Mouse (Mus musculus) mesoderm, embryonic 11.5 days (tissue): Measurements from ENCODE around the gene Spata18.

ENCODE experiments used
- DNase-seq: peaks from one replicate; pipeline ENCODE4 v3.0.0-alpha.2; 2012; ENCODE audit warnings: low read depth, low spot score

The Spata18 gene

DNA sequence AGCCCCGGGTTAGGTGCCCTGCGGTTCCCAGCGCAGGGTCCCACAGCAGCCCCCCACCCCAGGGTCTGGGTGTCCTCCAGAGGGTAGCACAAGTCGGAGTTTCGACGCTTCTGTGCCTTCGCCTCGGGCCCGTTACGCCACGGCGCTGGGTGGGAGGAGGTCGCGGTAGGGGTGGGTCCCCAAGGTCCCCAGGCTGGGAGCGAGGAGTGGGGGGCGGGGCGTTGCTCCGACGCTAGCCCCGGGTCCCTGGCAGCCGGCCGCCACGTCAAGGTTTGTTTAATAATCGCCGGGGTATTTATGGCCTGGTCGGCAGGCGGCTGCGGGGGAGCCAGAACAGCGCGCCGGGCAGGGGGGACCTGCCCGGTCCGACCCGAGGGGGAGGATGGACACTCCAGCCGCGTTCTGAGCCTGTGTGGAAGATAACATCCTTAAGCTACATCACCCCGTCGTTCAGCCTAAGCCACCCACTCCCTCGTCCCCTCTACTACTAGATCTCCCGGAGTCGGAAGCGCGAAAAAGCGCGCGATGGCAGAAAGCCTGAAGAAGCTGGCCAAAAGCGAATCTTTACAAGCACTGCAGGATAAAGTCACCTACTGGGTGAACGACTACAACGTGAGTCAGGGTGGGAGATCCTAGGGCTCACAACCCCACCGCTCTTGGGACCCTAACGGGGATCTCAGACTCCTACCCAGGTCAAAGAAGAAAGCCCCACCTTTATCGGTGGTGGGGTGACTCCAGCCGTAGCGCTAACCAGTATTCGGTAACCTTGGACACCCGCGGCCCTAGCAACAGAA is at the start of gene Spata18:
Gene Spata18 (plus strand): TSS at position 319 of the 794 bp plus-strand sequence.
- DNase-seq = peak; percentile 36

DNA sequence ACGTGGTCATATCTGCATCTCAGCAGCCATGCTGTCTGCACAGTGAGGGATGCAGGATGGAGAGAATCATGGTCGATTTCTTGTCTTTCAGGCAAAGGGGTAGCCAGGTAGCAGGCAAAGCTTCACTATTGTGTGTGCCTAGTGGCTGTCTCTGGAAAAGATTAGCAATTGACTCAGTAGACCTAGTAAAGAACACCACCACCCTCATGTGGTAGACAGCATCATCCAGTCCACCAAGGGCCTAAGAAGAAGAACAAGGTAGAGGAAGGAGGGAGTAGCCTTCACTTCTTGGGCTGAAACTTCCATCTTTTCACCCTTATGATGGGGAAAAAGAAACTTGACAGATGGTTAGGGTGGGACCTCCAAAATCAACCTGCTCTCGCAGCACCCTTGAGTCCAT is 48.3 kb upstream of the Spata18 start:
- no peak for DNase-seq

DNA sequence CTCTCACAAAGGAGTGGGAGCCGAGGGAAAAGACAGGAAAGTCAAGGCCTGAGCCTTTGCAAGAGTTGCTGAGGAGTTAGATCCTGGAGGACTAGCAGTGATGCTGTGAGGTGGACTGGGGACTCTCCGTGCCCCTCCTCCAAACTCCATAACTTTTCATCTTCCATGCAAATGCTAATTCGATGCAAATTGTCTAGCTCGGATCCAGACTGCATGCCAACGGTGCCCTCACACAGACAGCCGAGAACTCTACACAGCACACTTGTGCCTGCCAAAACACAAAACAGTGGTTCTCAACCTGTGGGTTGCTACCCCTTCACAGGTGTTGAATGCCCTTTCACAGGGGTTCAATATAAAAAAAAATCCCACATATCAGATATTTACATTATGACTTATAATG is 46.6 kb upstream of the Spata18 start:
- no peak for DNase-seq

DNA sequence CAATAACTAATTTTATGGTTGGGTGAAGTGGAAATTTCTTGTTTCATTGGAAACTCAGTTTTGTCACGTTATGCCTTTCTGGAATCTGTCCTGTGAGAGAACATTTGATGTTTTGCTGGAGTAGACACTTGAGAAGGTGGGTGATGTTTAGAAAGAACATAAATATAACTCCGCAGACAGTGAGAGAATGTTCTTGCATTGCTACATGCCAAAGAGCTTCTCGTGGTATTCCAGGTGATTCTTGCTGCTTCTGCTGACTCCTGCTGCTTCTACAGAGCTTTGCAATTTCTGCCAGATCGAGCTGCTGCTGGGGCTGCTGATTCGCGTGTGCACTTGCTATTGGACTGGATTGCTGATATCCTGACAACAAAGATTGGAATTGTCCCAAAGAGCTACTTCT is 46.2 kb upstream of the Spata18 start:
- DNase-seq = no peak

DNA sequence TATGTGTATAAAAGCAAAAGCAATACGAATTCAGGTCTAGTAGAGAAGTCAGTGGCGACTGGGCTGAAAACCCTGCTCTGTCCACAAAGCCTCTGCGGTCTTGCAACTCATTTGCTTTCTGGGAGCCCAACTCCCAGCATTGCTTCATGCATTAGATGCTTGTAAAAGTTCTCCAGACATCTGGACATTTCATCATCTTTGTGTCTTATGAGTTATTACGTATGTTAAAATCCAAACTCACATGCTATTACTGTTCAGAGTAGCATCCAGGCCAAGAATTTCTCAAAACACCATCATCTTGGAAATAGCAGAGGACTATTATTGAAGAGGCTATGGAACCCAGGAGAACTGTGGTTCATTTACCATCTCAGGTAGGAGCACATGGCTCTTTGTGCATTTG is 40.1 kb upstream of the Spata18 start:
- DNase-seq = no peak

DNA sequence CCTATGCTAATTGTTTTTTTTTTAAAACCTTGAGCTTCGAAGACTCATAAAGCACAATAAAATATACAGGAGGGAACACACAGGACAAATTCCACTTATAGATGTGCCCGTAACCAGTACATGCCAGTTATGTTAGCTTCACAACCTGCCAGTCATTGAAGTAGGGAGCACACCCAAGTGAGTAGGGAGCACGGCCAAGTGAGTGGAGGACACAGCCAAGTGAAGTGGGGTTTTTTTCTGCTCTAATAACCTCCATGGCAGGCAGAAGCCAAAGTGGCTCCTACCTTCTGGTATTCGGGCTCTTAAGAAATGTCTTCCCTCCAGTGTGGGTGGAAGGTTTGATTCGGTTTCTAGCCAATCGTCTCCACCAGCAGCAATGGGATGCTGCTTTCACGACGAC is 37.9 kb upstream of the Spata18 start:
- no peak for DNase-seq

DNA sequence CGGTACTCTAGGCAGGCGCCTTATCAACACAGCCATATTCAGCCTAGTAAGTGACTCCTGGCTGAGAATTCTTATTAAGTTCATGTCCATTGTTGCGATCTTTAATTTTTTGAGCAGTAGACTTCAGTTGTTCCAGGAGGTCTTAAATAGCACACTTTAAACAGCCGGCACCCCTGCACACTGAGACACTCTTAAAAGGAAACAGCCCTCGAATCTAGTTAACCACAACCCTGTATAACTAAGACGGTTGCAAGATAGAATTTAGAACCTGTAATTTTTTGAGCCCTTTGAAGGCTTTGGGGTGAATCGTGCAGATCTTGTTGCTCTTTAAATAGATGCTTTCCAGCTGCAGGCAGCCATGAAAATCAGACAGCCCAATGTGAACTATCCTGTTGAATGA is 36.0 kb upstream of the Spata18 start:
- no peak for DNase-seq

DNA sequence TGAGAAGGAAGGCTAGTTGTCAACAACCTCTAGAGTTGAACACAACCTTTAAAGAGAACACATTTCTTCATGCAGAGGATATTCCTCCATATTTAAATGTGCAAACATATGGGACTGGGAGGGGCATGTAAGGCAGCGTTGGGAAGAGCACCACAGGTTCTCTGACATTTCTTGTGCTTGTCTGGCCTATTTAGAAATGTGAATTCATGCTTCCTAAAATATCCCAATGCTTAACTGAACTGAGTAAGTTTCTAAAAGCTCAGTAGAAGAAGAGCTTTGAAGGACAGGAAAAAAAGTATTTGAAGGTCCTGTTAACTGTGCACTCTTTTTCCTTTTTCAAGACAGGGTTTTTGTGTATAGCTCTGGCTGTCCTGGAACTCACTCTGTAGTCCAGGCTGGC is 32.2 kb upstream of the Spata18 start:
- DNase-seq = no peak

DNA sequence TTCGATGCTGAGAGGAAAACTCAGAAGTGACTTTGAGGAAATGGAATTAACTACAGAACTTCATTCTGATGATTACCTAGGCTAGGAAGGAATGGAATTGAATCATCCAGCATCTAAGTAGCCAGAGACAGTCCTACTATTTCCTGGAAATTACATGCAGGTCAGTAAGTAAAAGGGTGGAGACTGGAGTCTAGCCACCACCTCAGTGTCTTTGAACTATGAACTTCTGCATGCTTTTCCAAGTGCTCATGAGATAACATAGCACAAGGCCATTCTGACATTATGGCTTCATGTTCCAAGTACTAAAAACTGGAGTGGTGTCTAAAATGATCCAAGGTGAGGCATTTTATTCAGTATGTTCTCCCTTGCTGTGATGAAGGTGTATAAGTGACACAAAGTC is 25.7 kb upstream of the Spata18 start:
- DNase-seq = no peak

DNA sequence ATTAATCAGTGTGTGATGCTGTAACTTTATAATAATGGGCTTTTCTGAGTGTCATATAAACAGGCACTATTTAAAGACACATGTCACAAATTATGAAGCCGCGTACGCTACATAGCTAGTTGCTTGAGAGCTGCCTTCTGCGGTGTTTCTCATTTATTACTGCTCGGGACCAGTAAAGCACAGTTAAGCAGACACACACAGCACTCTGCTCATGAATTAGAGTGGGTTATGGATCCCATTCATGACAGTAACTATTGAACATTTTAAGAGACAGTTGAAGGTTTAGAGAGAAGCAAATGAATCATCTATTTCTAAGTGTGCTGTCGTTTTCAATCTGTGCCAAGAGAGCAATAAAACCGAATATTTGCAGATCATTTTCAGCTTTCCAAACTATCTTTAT is 24.3 kb upstream of the Spata18 start:
- no peak for DNase-seq

DNA sequence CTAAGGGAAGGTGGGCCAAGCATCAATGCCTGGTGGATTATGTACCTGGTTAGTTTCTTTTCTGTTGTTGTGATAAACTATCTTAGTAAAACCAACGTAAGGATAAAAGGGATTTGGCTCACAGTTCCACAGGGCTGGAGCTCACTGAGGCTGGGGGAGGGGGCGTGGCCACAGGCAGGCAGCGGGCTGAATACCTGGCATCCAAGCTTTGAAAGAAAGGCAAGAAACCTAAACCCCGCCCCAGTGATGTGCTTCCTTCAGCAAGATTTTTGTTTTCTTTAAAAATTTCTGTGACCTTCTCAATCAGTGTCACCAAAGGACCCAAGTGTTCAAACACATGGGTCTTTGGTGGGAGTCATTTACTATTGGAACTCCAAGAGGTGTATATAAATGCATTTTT is 23.6 kb upstream of the Spata18 start:
- DNase-seq = no peak

DNA sequence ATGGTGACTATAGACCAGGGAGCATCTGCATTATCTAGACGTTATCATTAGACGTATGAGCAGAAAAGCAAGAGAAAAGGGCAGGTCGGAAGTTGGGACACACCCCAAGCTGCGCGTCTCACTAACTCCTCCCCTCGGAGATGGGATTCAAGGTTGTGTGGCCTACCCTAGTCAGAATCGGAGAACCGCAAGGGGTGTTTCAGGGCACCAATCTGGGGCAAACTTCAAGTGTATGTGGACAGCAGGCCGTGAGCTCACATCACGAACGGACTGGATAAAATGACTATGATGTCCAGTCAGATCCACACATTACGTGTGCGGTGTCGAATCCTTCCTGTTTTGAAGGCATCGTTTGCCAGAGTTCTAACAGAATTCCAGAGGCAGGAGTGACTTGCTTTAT is 23.2 kb upstream of the Spata18 start:
- DNase-seq = no peak

DNA sequence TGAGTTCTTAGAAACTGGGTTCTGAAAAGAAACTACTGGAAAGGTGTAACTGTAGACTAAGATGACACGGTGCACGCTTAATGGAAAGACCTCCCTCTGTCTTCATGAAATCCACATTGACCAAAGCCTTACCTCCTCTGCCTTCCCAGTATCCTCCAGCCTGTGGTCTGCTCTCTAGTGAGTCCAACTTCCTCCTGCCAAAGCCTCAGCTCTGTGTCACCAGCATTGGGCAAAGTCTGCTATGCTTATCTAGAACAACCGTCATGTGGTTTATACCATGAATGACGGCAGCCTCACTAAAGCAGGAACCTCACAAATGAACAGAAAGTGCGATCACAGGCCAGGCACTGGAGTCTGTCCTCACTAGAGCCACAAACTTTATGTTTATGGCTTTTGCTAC is 21.0 kb upstream of the Spata18 start:
- no peak for DNase-seq

DNA sequence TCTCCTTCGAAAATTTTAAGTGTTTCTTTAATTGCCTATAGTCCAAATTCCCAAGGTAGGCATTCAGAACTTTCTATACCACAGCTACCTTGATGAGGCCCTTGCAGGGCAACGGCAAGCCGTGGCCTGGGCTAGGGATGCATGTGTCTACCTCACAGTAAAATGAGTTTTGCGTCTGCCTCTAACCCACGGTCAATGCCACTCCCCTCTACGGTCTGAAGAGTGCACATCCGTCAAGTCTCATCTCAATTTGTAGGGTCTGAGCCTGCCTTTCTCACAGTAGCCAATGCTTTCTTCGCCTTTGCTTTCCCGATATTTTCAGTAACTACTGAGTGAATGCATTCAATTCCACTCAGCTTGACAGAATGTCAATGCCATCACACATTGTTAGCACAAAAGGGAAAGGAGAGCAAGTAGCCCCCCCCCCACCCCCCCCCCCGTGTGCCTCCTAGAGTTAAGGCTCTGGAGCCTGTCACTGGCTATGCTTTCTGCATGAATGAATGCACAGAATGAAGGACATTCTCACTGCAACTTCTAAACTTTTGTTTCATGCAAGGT is 20.1 kb upstream of the Spata18 start:
- no peak for DNase-seq

DNA sequence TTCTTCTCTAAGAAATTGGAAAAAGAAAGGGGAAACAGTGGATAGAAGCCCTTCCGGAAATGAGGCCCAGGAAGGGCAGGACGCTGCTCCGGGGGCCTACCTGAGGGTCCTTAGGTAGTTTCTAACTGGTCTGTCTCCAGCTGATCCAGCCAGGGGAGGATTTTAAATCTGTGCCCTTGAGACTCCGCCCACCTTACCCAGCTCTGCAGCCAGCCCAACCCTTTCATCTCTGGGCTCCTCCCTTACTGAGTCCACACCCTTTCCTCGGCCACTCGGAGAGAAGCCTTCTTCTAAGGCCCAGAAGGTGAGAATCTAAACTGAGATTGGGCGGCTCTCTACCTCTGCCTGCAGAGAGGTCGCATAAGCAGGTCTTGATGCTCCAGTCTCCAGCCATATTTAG is 18.9 kb upstream of the Spata18 start, which contains the start of gene Lrrc66:
Gene Lrrc66 (minus strand): TSS at position 236 of the 400 bp plus-strand sequence.
- DNase-seq = no peak

DNA sequence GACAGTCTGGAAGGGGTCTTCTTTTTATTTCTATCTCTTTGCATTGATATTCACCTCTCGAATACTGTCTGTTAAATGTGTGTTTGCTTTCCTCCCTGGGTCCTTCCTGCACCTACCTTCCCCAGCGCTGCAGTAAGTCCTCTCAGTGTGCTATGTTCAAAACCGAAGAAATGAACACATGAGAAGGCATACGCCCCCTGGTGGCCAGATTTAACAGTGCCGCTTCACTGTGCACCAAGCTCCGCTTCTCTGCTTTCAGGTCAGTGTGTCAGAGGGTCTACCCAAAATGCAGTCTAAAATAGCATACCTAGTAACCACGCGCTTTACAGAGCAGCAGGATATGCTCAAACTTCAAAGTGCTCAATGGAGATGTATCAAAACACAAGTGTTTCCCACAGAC is 18.0 kb upstream of the Spata18 start:
- DNase-seq = peak; percentile 76

DNA sequence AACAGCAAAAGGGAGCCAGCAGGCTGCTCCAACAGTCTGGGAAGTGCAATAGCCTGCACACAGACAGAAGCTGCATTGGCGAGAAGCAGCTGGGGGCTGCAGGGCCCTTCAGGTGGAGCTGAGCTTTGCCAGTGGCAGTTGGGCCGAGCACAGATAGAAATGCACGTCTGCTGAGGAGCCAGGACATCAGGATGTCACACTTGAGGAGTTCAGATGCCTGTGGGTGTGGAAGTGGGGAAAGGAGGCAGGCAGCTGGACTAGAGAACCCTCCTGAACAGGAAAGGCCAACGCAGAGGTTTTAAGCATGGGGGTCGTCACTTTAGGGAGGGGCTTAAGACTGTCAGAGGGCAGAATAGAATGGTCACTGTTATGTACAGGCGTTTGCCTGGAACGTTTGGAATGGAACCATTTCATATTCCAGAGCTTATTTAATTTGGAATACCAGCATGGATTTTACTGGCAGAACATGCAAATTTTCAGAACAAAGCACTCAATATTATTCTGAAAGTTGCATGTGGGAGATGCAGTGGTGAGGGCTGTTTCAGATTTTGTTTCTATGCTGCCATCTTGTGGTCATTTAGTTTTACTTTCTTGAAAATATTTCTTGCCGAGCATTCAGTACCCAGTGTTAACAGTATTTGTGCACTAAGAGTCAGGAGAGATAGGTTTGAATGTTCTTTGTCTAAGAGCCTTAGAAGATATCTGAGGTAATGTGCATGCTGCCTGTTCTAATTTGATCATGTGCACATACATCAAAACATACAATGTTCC is 13.7 kb upstream of the Spata18 start:
- DNase-seq = peak; percentile 61

DNA sequence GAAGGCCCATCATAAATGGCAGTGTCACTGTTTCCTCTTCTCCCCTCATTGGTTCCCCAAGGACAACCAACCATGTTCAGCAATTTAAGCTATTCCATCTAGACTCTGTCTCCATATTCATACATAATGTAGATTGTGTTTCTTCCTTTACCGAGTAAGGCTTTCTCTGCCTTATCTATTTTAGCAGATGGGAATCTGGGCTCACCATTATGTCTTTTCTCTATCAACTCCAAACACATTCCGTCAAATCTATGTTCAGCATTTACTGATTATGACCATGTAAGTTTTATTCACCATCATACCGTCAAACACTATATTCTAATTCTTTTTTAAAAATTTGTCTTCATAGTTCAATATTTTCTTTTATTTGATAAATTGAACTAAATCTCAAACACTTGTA is 10.1 kb upstream of the Spata18 start:
- no peak for DNase-seq

DNA sequence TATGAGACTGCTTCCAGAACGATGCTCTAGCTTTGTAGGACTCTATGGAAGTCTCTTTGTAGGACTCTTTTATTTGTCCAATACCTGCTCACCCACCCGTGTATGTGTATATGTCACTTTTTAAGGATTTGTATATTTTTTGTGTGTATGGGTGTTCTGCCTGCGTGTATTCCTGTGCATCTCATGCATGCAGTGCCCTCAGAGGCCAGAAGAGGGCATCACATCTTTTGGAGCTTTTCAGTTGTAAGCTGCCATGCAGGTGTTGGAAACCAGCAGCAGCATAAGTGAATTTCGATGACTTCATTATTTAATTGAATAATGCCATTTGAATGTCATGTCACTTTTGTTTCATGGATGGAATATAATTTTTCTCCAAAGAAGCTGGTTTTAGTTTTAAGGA is 9.1 kb upstream of the Spata18 start:
- DNase-seq = peak; percentile 50

DNA sequence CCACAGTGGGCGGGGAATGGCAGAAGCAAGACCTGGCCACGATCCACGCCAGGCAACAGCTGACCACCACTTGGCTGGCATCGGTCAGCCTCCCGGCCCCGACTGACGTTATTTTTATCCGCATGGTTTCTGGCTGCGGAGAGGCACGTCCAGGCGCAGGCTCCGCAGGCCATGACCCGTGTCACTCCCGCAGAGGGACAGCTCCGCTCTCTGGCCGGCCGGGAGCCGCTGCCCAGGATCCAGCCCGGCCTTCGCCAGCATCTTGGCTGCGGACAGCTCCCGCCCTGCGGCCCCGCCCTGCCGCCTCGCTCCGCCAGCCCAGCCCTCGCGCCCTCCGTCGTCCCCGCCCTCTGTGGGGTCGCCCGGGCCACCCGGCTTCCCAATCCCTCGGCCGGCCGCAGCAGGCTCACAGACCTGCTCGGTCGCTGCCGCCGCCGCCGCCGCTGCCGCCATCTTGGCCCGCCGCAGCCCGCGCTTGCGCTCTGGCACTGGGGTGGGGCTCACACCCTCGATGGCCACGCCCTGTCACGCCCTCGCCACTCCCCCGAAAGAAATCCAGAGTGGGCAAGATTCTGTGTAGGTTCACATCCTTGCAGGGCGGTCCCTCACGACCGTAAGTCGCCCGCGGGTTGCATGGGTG is 3.8 kb upstream of the Spata18 start, which contains the start of gene Sgcb:
Gene Sgcb (minus strand): TSS at position 530 of the 640 bp plus-strand sequence.
- DNase-seq = peak; percentile 72

DNA sequence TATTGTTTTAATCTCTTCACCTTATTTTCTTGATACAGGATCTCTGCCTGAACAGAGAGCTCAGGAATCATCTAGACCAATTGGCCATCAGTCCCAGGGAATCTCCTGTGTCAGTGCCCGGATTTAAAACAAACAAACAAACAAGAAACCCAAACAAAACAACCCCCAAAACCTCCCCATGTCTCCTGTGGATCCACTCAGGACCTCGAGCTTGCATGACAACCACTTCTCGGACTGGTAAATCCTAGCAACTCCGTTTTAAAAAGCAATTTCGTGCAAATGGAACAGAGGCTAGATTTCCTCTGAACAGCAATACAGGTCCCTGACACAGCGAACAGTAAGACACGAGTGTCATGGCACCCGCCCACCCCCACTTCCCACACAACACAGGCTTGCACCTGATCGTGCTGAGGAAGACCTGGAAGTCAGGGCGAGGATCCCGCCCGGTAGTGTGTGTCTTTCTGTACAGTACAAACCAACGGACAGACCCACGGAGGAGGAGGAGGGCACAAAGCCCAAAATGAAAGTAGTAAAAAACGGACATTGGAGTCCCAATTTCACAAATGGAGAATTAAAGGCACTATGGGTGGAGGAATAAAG is 714 bp upstream of the Spata18 start:
- DNase-seq = no peak

DNA sequence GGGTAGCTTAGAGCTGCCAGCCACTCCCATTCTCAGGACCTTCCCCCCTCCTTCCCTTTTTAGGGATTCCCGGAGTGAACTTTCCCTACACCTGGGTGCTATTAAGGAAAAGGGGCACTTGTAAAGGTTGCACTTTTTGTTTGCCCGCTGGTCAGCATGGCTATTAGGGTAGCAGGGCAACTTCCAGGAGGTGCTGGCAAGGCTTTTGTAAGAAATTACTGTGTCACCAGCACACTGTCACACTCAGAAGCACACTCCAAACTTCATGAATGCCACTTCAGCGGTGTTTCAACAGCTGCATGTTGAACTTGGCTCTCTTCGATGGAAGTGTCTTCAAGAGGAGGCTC is 649 bp downstream of the Spata18 start:
- peak; percentile 36 for DNase-seq
